Mouse (Mus musculus) kidney, embryonic 14.5 days (tissue): ENCODE measurements around the gene Igfals. TPM values are rescaled to one million over a fixed set of nuclear protein-coding genes. Genes with fewer than 3 reads are reported as not detected.

ENCODE experiments used
- ATAC-seq: fragments of 200-750 bp; cut with Nextera tagmentation; 2 replicates; pipeline ENCODE4 v1.8.0; 2017; ENCODE audit warnings: moderate number of reproducible peaks, mild to moderate bottlenecking, moderate TSS enrichment, moderate library complexity; ENCODE audit not compliant: low FRiP score, low TSS enrichment
- H3K27ac ChIP-seq: fragments of 300-500 bp; sonication (generic); 2 replicates; pipeline ENCODE4 v1.5.1; 2014; ENCODE audit warnings: low read depth, mild to moderate bottlenecking, low read length, moderate library complexity, mixed read lengths
- H3K27me3 ChIP-seq: fragments of 300-500 bp; sonication (generic); 2 replicates; pipeline ENCODE4 v1.6.1; 2014; ENCODE audit warnings: mild to moderate bottlenecking, low read length; ENCODE audit not compliant: control insufficient read depth, insufficient read depth
- H3K36me3 ChIP-seq: fragments of 300-500 bp; sonication (generic); 2 replicates; pipeline ENCODE4 v1.6.1; 2014; ENCODE audit warnings: low read length, mixed read lengths; ENCODE audit not compliant: control insufficient read depth, insufficient read depth
- H3K4me1 ChIP-seq: fragments of 300-500 bp; sonication (generic); 2 replicates; pipeline ENCODE4 v1.6.1; 2014; ENCODE audit warnings: low read length, mixed read lengths; ENCODE audit not compliant: control insufficient read depth, insufficient read depth
- H3K4me2 ChIP-seq: fragments of 300-500 bp; sonication (generic); replicated peaks from 2 replicates; pipeline ENCODE4 v1.6.1; 2014; ENCODE audit warnings: low read depth, mild to moderate bottlenecking, low read length
- H3K4me3 ChIP-seq: fragments of 300-500 bp; sonication (generic); 2 replicates; pipeline ENCODE4 v1.5.1; 2014; ENCODE audit warnings: mild to moderate bottlenecking, low read length
- H3K9ac ChIP-seq: fragments of 300-500 bp; sonication (generic); 2 replicates; pipeline ENCODE4 v1.6.1; 2014; ENCODE audit warnings: low read depth, mild to moderate bottlenecking, low read length, moderate library complexity
- H3K9me3 ChIP-seq: fragments of 300-500 bp; sonication (generic); 2 replicates; pipeline ENCODE4 v1.6.1; 2016; ENCODE audit warnings: low read length; ENCODE audit not compliant: control insufficient read depth
- WGBS: fragments of 180-500 bp; shearing (Covaris S2); extraction: QIAGEN DNeasy Blood & Tissue Kit; methylation state at CpG from one replicate; pipeline ENCODE4 v1.1.7; 2014; 5-methylcytosine and 5-hydroxymethylcytosine counted together
- polyA plus RNA-seq: library from polyadenylated mRNA; unstranded; fragments of >200 nt; fragmentation: Nextera tagmentation; extraction: Ambion mirVana; gene quantifications from 2 replicates; pipeline ENCODE4 v1.2.1, GENCODE M21; 2014

The Igfals gene
- polyA plus RNA-seq, 1 experiment from 2014 or later, result 1.0 TPM

- no peak overlapping the region for H3K4me2 ChIP-seq
- no peak overlapping the region for H3K9ac ChIP-seq
- no peaks in the 10 kb centered on the region for H3K9me3 ChIP-seq
- no peaks in the 10 kb centered on the region for H3K27me3 ChIP-seq
- H3K36me3 ChIP-seq, result peaks cover 100% of the 10 kb centered on the region
- no peak overlapping the region for H3K27ac ChIP-seq
- WGBS, result 71% methylated on average over 9 of the region's 9 CpGs
- ATAC-seq, result no peak
- no peak overlapping the region for H3K4me3 ChIP-seq
- H3K4me1 ChIP-seq, result no peaks in the 10 kb centered on the region
Observed at GRCm38 (mm10) chr17:24902671-24903474, 37.1 kb downstream of the Igfals start.

- no peak for ATAC-seq
- no peaks in the 10 kb centered on the region for H3K4me1 ChIP-seq
- 92% methylated on average over 9 of the region's 9 CpGs for WGBS
- H3K4me2 ChIP-seq, result no peak overlapping the region
- H3K4me3 ChIP-seq, result no peak overlapping the region
- no peaks in the 10 kb centered on the region for H3K9me3 ChIP-seq
- H3K27ac ChIP-seq, result no peak overlapping the region
- no peak overlapping the region for H3K9ac ChIP-seq
- peaks cover 100% of the 10 kb centered on the region for H3K36me3 ChIP-seq
- no peaks in the 10 kb centered on the region for H3K27me3 ChIP-seq
Observed at GRCm38 (mm10) chr17:24903767-24904166, 38.0 kb downstream of the Igfals start.

GRCm38 (mm10) chr17:24907591-24907990, 41.8 kb downstream of the Igfals start:
- Histone ChIP-seq H3K27me3 (no peaks in the 10 kb centered on the region), H3K36me3 (peaks cover 96% of the 10 kb centered on the region), H3K27ac (no peak overlapping the region), H3K4me3 (no peak overlapping the region), H3K4me1 (no peaks in the 10 kb centered on the region), H3K9ac (no peak overlapping the region), H3K9me3 (no peaks in the 10 kb centered on the region), H3K4me2 (no peak overlapping the region)
- 100% methylated on average over 2 of the region's 2 CpGs for WGBS
- ATAC-seq, result no peak

GRCm38 (mm10) chr17:24913984-24914383, 48.2 kb downstream of the Igfals start:
- H3K4me1 ChIP-seq, result no peaks in the 10 kb centered on the region
- H3K36me3 ChIP-seq, result peaks cover 94% of the 10 kb centered on the region
- no peak for ATAC-seq
- H3K4me2 ChIP-seq, result no peak overlapping the region
- no peak overlapping the region for H3K4me3 ChIP-seq
- no peaks in the 10 kb centered on the region for H3K27me3 ChIP-seq
- no peaks in the 10 kb centered on the region for H3K9me3 ChIP-seq
- H3K9ac ChIP-seq, result no peak overlapping the region
- no peak overlapping the region for H3K27ac ChIP-seq

GRCm38 (mm10) chr17:24923246-24923645, 57.4 kb downstream of the Igfals start:
- Histone ChIP-seq H3K9ac (no peak overlapping the region), H3K4me3 (no peak overlapping the region), H3K4me2 (no peak overlapping the region), H3K36me3 (peaks cover 94% of the 10 kb centered on the region), H3K9me3 (no peaks in the 10 kb centered on the region), H3K27me3 (no peaks in the 10 kb centered on the region), H3K4me1 (no peaks in the 10 kb centered on the region), H3K27ac (no peak overlapping the region)
- no peak for ATAC-seq
- 91% methylated on average over 1 of the region's 1 CpGs for WGBS

- no peaks in the 10 kb centered on the region for H3K9me3 ChIP-seq
- no peak overlapping the region for H3K27ac ChIP-seq
- H3K4me3 ChIP-seq, result no peak overlapping the region
- no peak for ATAC-seq
- H3K9ac ChIP-seq, result no peak overlapping the region
- H3K4me2 ChIP-seq, result no peak overlapping the region
- 69% methylated on average over 1 of the region's 1 CpGs for WGBS
- no peaks in the 10 kb centered on the region for H3K27me3 ChIP-seq
- peaks cover 40% of the 10 kb centered on the region for H3K36me3 ChIP-seq
- peaks cover 2% of the 10 kb centered on the region for H3K4me1 ChIP-seq
Observed at GRCm38 (mm10) chr17:24929506-24929905, 63.7 kb downstream of the Igfals start.

Other genes with a start within 250 kb of the Igfals start
- 48.3 and 55.4 TPM in 2 replicates for gene Tsc2, start 233.4 kb upstream of the Igfals start, polyA plus RNA-seq
- gene Nthl1, start 233.3 kb upstream of the Igfals start, polyA plus RNA-seq, result 14.2 and 17.0 TPM in 2 replicates
- gene Slc9a3r2, start 215.7 kb upstream of the Igfals start, polyA plus RNA-seq, result 86.1 and 95.5 TPM in 2 replicates
- 0.66 TPM in 1 of 2 replicates, not detected in the other for gene Npw, start 207.5 kb upstream of the Igfals start, polyA plus RNA-seq
- gene Zfp598, start 196.3 kb upstream of the Igfals start, polyA plus RNA-seq, result 25.3 and 34.4 TPM in 2 replicates
- gene Syngr3, start 176.0 kb upstream of the Igfals start, polyA plus RNA-seq, result 1.0 and 1.2 TPM in 2 replicates
- gene Gfer, start 169.8 kb upstream of the Igfals start, polyA plus RNA-seq, result 48.1 and 54.4 TPM in 2 replicates
- 3.1 and 3.5 TPM in 2 replicates for gene Noxo1, start 169.8 kb upstream of the Igfals start, polyA plus RNA-seq
- gene Tbl3, start 158.3 kb upstream of the Igfals start, polyA plus RNA-seq, result 64.8 and 105 TPM in 2 replicates
- 0.62 TPM in 1 of 2 replicates, not detected in the other for gene Rnf151, start 147.9 kb upstream of the Igfals start, polyA plus RNA-seq
- 1,741 and 1,827 TPM in 2 replicates for gene Rps2, start 147.9 kb upstream of the Igfals start, polyA plus RNA-seq
- gene Ndufb10, start 141.5 kb upstream of the Igfals start, polyA plus RNA-seq, result 225 and 229 TPM in 2 replicates
- gene Rpl3l, start 138.2 kb upstream of the Igfals start, polyA plus RNA-seq, result not detected in 2 replicates
- gene Msrb1, start 129.4 kb upstream of the Igfals start, polyA plus RNA-seq, result 35.2 and 39.0 TPM in 2 replicates
- 32.7 and 35.9 TPM in 2 replicates for gene Hs3st6, start 113.0 kb upstream of the Igfals start, polyA plus RNA-seq
- 0.19 TPM in 1 of 2 replicates, not detected in the other for gene Meiob, start 61.7 kb upstream of the Igfals start, polyA plus RNA-seq
- 46.6 and 55.4 TPM in 2 replicates for gene Hagh, start 25.9 kb upstream of the Igfals start, polyA plus RNA-seq
- gene Fahd1, start 15.6 kb upstream of the Igfals start, polyA plus RNA-seq, result 30.4 and 34.1 TPM in 2 replicates
- gene Nubp2, start 20.4 kb downstream of the Igfals start, polyA plus RNA-seq, result 57.1 and 61.8 TPM in 2 replicates
- gene Spsb3, start 20.6 kb downstream of the Igfals start, polyA plus RNA-seq, result 32.1 and 36.8 TPM in 2 replicates
- gene Eme2, start 29.1 kb downstream of the Igfals start, polyA plus RNA-seq, result 18.2 and 25.2 TPM in 2 replicates
- 102 and 111 TPM in 2 replicates for gene Mrps34, start 29.1 kb downstream of the Igfals start, polyA plus RNA-seq
- 84.6 and 99.5 TPM in 2 replicates for gene Nme3, start 30.5 kb downstream of the Igfals start, polyA plus RNA-seq
- gene Mapk8ip3, start 71.0 kb downstream of the Igfals start, polyA plus RNA-seq, result 23.9 and 31.8 TPM in 2 replicates
- 131 and 155 TPM in 2 replicates for gene Jpt2, start 94.7 kb downstream of the Igfals start, polyA plus RNA-seq
- gene Cramp1l, start 149.8 kb downstream of the Igfals start, polyA plus RNA-seq, result 8.5 and 11.6 TPM in 2 replicates
- 15.5 and 23.6 TPM in 2 replicates for gene Ift140, start 150.1 kb downstream of the Igfals start, polyA plus RNA-seq
- gene Tmem204, start 217.6 kb downstream of the Igfals start, polyA plus RNA-seq, result 15.9 and 18.4 TPM in 2 replicates
- 34.9 and 44.8 TPM in 2 replicates for gene Telo2, start 250.0 kb downstream of the Igfals start, polyA plus RNA-seq